In genomic region chr11:87578249-87578962, GRCm38 (mm10) we compare ENCODE assay signal across 8 mouse cellular contexts. TPM values are rescaled to one million over a fixed set of nuclear protein-coding genes. Genes with fewer than 3 reads are reported as not detected.
DNase-seq lines count a peak whose midpoint lies in the region; ATAC-seq and TF ChIP-seq lines count a peak whose summit lies in the region.

No protein-coding gene starts in this region.

- H3K9ac ChIP-seq in heart, embryonic 13.5 days: peak overlapping the region; percentile 81
- peak overlapping the region; percentile 69 for H3K9ac ChIP-seq in kidney, embryonic 16.5 days (replicated peaks; ENCODE audit: low read length)
- peak overlapping the region; percentile 54 for H3K9ac ChIP-seq in liver, embryonic 14.5 days (replicated peaks)
- H3K9ac ChIP-seq in stomach, embryonic 15.5 days: peak overlapping the region; percentile 5

- TF ChIP-seq EP300 in liver, embryonic 14.5 days (IDR thresholded peaks at IDR 0.05; ENCODE audit: low read depth): no peak

- WGBS in heart, embryonic 13.5 days: under 1% methylated on average over 40 of the region's 40 CpGs
- under 1% methylated on average over 40 of the region's 40 CpGs for WGBS in kidney, embryonic 16.5 days
- under 1% methylated on average over 40 of the region's 40 CpGs for WGBS in liver, embryonic 14.5 days (ENCODE audit: insufficient replicate concordance)
- under 1% methylated on average over 40 of the region's 40 CpGs for WGBS in stomach, embryonic 15.5 days

- H3K36me3 ChIP-seq in erythroblast, embryonic 14.5 days (ENCODE audit: control insufficient read depth): no peaks in the 10 kb centered on the region
- H3K36me3 ChIP-seq in heart, embryonic 13.5 days: no peaks in the 10 kb centered on the region
- no peaks in the 10 kb centered on the region for H3K36me3 ChIP-seq in kidney, embryonic 16.5 days (ENCODE audit: insufficient read depth, low read length)
- H3K36me3 ChIP-seq in liver, embryonic 14.5 days (replicated peaks; ENCODE audit: control insufficient read depth, insufficient read depth, low read depth): no peaks in the 10 kb centered on the region
- H3K36me3 ChIP-seq in stomach, embryonic 15.5 days: no peaks in the 10 kb centered on the region

- H3K4me1 ChIP-seq in erythroblast, embryonic 14.5 days (ENCODE audit: control insufficient read depth): peaks cover 22% of the 10 kb centered on the region
- H3K4me1 ChIP-seq in heart, embryonic 13.5 days: peaks cover 55% of the 10 kb centered on the region
- H3K4me1 ChIP-seq in kidney, embryonic 16.5 days (ENCODE audit: insufficient read depth, low read length): peaks cover 54% of the 10 kb centered on the region
- peaks cover 7 to 14% of the 10 kb centered on the region in 2 experiments; a peak in 3 of 4 replicates for H3K4me1 ChIP-seq in liver, embryonic 14.5 days (replicated peaks; ENCODE audit: control insufficient read depth in 2 of 2, insufficient read depth in 2 of 2, low read length in 1 of 2)
- H3K4me1 ChIP-seq in stomach, embryonic 15.5 days: peaks cover 10% of the 10 kb centered on the region

- no peaks in the 10 kb centered on the region for H3K27me3 ChIP-seq in erythroblast, embryonic 14.5 days (ENCODE audit: control insufficient read depth)
- H3K27me3 ChIP-seq in heart, embryonic 13.5 days (replicated peaks): no peaks in the 10 kb centered on the region
- no peaks in the 10 kb centered on the region for H3K27me3 ChIP-seq in kidney, embryonic 16.5 days (ENCODE audit: insufficient read depth, low read length)
- H3K27me3 ChIP-seq in liver, embryonic 14.5 days (ENCODE audit: control insufficient read depth, insufficient read depth, low read length): no peaks in the 10 kb centered on the region
- H3K27me3 ChIP-seq in stomach, embryonic 15.5 days (replicated peaks): no peaks in the 10 kb centered on the region; the same call in 1 of the 2 replicates

- H3K27ac ChIP-seq in heart, embryonic 13.5 days (replicated peaks): peak overlapping the region; percentile 70
- peak overlapping the region; percentile 85 for H3K27ac ChIP-seq in kidney, embryonic 16.5 days (ENCODE audit: low read length)
- no peak overlapping the region for H3K27ac ChIP-seq in liver, embryonic 14.5 days
- H3K27ac ChIP-seq in stomach, embryonic 15.5 days: peak overlapping the region; percentile 59

- peak overlapping the region; percentile 66 for H3K4me3 ChIP-seq in erythroblast, embryonic 14.5 days (replicated peaks)
- H3K4me3 ChIP-seq in heart, embryonic 13.5 days: peak overlapping the region; percentile 58
- H3K4me3 ChIP-seq in kidney, embryonic 16.5 days (ENCODE audit: low read length): peak overlapping the region; percentile 53
- H3K4me3 ChIP-seq in liver, embryonic 14.5 days (ENCODE audit: insufficient read depth in 1 of 2, low read depth in 2 of 2, low read length in 2 of 2): peak overlapping the region; percentile 31 to 57
- peak overlapping the region; percentile 55 for H3K4me3 ChIP-seq in stomach, embryonic 15.5 days (replicated peaks)

- peak overlapping the region; percentile 93 for H3K4me2 ChIP-seq in heart, embryonic 13.5 days
- peak overlapping the region; percentile 91 for H3K4me2 ChIP-seq in kidney, embryonic 16.5 days (replicated peaks; ENCODE audit: low read depth, low read length)
- peak overlapping the region; percentile 88 for H3K4me2 ChIP-seq in liver, embryonic 14.5 days (ENCODE audit: low read depth)
- H3K4me2 ChIP-seq in stomach, embryonic 15.5 days: peak overlapping the region; percentile 97

- no peak for TF ChIP-seq POLR2A in brain, embryonic 14.5 days (IDR thresholded peaks at IDR 0.05; ENCODE audit: borderline replicate concordance, extremely low read depth, insufficient read depth, insufficient read length, poor library complexity, severe bottlenecking)

- peak; percentile 72 for DNase-seq in CD4-positive, CD25-positive, alpha-beta regulatory T cell, adult 2 months (ENCODE audit: low read depth, low spot score)
- peak; percentile 63 for DNase-seq in brain, embryonic 14.5 days (ENCODE audit: low read depth)
- DNase-seq in liver, embryonic 14.5 days (ENCODE audit: low read depth in 3 of 3, low spot score in 3 of 3): peak in 1 of 3 experiments; percentile 37
- DNase-seq in neural tube, embryonic 10.5 days (ENCODE audit: extremely low spot score, low spot score): peak; percentile 65

- ATAC-seq in heart, embryonic 13.5 days (ENCODE audit: extremely low read depth, insufficient number of reproducible peaks, low FRiP score, low TSS enrichment): peak; percentile 35; the same call in 1 of the 2 replicates
- peak; percentile 78 for ATAC-seq in kidney, embryonic 16.5 days (ENCODE audit: low FRiP score, low TSS enrichment)
- peak; percentile 71 for ATAC-seq in liver, embryonic 14.5 days (ENCODE audit: insufficient read depth)
- peak; percentile 68; the same call in 1 of the 2 replicates for ATAC-seq in stomach, embryonic 15.5 days (ENCODE audit: insufficient read depth, low FRiP score, low read depth)

- TF ChIP-seq CTCF in brain, embryonic 14.5 days (IDR thresholded peaks at IDR 0.05; ENCODE audit: borderline replicate concordance, extremely low read depth, insufficient read depth, insufficient read length): no peak
- TF ChIP-seq CTCF in liver, embryonic 14.5 days (IDR thresholded peaks at IDR 0.05; ENCODE audit: low read depth): no peak

- no peaks in the 10 kb centered on the region for H3K9me3 ChIP-seq in erythroblast, embryonic 14.5 days (ENCODE audit: control insufficient read depth, low read length)
- no peaks in the 10 kb centered on the region for H3K9me3 ChIP-seq in heart, embryonic 13.5 days
- no peaks in the 10 kb centered on the region for H3K9me3 ChIP-seq in kidney, embryonic 16.5 days (ENCODE audit: low read length)
- no peaks in the 10 kb centered on the region for H3K9me3 ChIP-seq in liver, embryonic 14.5 days (ENCODE audit: control insufficient read depth, low read length)
- H3K9me3 ChIP-seq in stomach, embryonic 15.5 days: no peaks in the 10 kb centered on the region

RNA-seq across cellular contexts. Expression of gene Sept4, which starts 9.7 kb away (rescaled TPM):
- polyA plus RNA-seq in brain, embryonic 14.5 days (2012; rRNA removed): 17.0 and 19.4 TPM in 2 replicates
- polyA plus RNA-seq in erythroblast, embryonic 14.5 days (2012): 0.08 and 0.09 TPM in 2 replicates
- polyA plus RNA-seq in heart, embryonic 13.5 days (2015; fragmentation: Nextera tagmentation; extraction: Ambion mirVana): 15.3 and 18.5 TPM in 2 replicates
- 70.6 and 77.8 TPM in 2 replicates for polyA plus RNA-seq in kidney, embryonic 16.5 days (2015; fragmentation: Nextera tagmentation; extraction: Ambion mirVana)
- polyA plus RNA-seq in liver, embryonic 14.5 days (2012; rRNA removed): 5.5 and 8.0 TPM in 2 replicates
- polyA plus RNA-seq in liver, embryonic 14.5 days (2014; fragmentation: Nextera tagmentation; extraction: Ambion mirVana): 9.1 and 11.2 TPM in 2 replicates
- 22.2 and 23.7 TPM in 2 replicates for polyA plus RNA-seq in stomach, embryonic 15.5 days (2015; fragmentation: Nextera tagmentation; extraction: Ambion mirVana)

RNA-seq across cellular contexts. Expression of gene Gm11492, which starts 12.0 kb away (rescaled TPM):
- polyA plus RNA-seq in brain, embryonic 14.5 days (2012; rRNA removed): not detected in 2 replicates
- not detected in 2 replicates for polyA plus RNA-seq in erythroblast, embryonic 14.5 days (2012)
- polyA plus RNA-seq in heart, embryonic 13.5 days (2015; fragmentation: Nextera tagmentation; extraction: Ambion mirVana): not detected in 2 replicates
- polyA plus RNA-seq in kidney, embryonic 16.5 days (2015; fragmentation: Nextera tagmentation; extraction: Ambion mirVana): not detected in 2 replicates
- polyA plus RNA-seq in liver, embryonic 14.5 days (2012; rRNA removed): not detected in 2 replicates
- not detected in 2 replicates for polyA plus RNA-seq in liver, embryonic 14.5 days (2014; fragmentation: Nextera tagmentation; extraction: Ambion mirVana)
- polyA plus RNA-seq in stomach, embryonic 15.5 days (2015; fragmentation: Nextera tagmentation; extraction: Ambion mirVana): not detected in 2 replicates

RNA-seq across cellular contexts. Expression of gene Mtmr4, which starts 13.6 kb away (rescaled TPM):
- 72.7 and 80.3 TPM in 2 replicates for polyA plus RNA-seq in brain, embryonic 14.5 days (2012; rRNA removed)
- polyA plus RNA-seq in erythroblast, embryonic 14.5 days (2012): 0.20 and 0.53 TPM in 2 replicates
- polyA plus RNA-seq in heart, embryonic 13.5 days (2015; fragmentation: Nextera tagmentation; extraction: Ambion mirVana): 14.1 and 14.7 TPM in 2 replicates
- 41.7 and 42.2 TPM in 2 replicates for polyA plus RNA-seq in kidney, embryonic 16.5 days (2015; fragmentation: Nextera tagmentation; extraction: Ambion mirVana)
- 5.7 and 6.5 TPM in 2 replicates for polyA plus RNA-seq in liver, embryonic 14.5 days (2012; rRNA removed)
- 8.7 and 9.2 TPM in 2 replicates for polyA plus RNA-seq in liver, embryonic 14.5 days (2014; fragmentation: Nextera tagmentation; extraction: Ambion mirVana)
- 25.6 and 26.5 TPM in 2 replicates for polyA plus RNA-seq in stomach, embryonic 15.5 days (2015; fragmentation: Nextera tagmentation; extraction: Ambion mirVana)

RNA-seq across cellular contexts. Expression of gene Hsf5, which starts 38.6 kb away (rescaled TPM):
- polyA plus RNA-seq in brain, embryonic 14.5 days (2012; rRNA removed): 0.23 and 0.26 TPM in 2 replicates
- not detected in 2 replicates for polyA plus RNA-seq in erythroblast, embryonic 14.5 days (2012)
- 0.05 and 0.13 TPM in 2 replicates for polyA plus RNA-seq in heart, embryonic 13.5 days (2015; fragmentation: Nextera tagmentation; extraction: Ambion mirVana)
- 0.17 and 0.32 TPM in 2 replicates for polyA plus RNA-seq in kidney, embryonic 16.5 days (2015; fragmentation: Nextera tagmentation; extraction: Ambion mirVana)
- 0.02 TPM in 1 of 2 replicates, not detected in the other for polyA plus RNA-seq in liver, embryonic 14.5 days (2012; rRNA removed)
- polyA plus RNA-seq in liver, embryonic 14.5 days (2014; fragmentation: Nextera tagmentation; extraction: Ambion mirVana): not detected in 2 replicates
- polyA plus RNA-seq in stomach, embryonic 15.5 days (2015; fragmentation: Nextera tagmentation; extraction: Ambion mirVana): 0.26 and 0.31 TPM in 2 replicates

Comparison
In these comparisons a context has a peak if more than half of its experiments do, and no peak if none do; other contexts are left out.
1. H3K9ac ChIP-seq: peak in every context shown above with its lines; median percentile 81 in heart, embryonic 13.5 days; 69 in kidney, embryonic 16.5 days; 54 in liver, embryonic 14.5 days; 5 in stomach, embryonic 15.5 days.